Mouse (Mus musculus) T-helper 2 cell (primary cell): ENCODE data around the gene Intu.

ENCODE experiments used
- in situ Hi-C: fragments of 300-600 bp; cut with MboI, MseI; formaldehyde crosslinking; loops from one replicate; pipeline ENCODE4 v1.15.1; 2025; ENCODE audit warnings: high pct_unique_total_duplicates

Gene Intu

DNA sequence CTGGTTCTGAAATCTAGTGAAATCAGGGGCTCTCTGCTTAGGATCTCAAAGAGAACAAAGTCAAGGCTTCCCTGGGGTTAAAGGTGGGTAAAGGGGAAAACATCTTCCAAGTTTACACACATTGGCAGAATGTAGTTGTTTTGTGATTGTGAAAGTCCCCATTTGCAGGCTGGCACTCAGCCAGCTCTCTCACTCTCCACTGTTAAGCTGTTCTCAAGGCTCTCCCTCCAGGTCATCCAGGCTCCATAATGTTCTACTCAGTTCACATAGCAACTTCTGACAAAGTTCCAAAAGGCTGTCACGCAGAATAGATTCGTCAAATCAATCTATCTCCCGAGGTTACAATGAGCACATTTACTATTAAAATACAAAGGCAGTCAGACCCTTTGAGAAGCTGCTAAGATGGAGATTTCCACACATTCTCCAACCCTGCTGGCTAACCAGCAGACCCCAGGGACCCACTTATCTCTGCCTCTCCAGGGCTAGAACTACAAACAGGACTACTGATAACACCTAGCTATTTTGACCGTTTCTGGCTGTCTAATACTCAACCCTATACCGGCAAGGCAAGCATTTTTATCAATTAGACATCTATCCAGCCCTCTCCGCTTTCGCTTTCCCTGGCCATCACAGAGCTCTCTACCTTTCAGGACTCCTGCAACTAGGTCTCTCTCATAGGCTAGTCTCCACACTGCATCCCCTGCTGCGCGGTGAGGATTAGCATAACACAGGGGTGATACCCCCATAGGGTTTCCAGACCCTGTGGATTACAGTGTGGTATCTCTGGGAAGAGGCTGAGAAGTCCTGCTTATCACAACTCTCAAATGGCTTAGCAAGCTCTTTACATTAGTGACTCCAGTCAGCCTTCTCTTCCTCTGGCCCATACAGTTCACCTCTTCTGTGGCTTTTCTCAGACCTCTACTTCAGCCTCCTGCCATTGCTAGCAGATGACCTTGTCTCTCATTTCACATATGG lies 2.8 kb upstream of the Intu start:
- in situ Hi-C loops, result loop anchor here (5.0 to 25.0 kb wide), 3 partner anchors 209 to 834 kb away; no protein-coding TSS in a partner anchor

DNA sequence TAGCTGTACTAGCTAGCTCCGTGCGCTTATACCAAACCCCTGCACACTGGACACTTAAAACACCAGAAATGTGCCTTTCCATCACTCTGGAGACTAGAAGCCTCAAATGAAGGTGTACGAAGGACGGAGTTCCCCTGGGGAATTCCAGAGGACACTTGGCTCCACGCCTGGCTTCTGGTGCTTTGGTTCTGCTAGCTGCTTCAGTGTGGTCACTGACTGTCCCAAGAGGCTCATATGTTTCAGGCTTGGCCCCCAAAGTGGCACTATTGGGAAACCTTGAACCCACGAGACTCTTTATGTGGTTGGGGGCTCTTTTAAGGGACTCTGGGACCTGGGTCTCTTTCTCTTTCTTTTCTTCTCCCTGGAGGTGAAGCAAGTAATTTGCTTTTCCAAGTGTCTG lies 2.1 kb upstream of the Intu start:
- in situ Hi-C loops, result loop anchor here (5.0 to 25.0 kb wide), 3 partner anchors 208 to 833 kb away; no protein-coding TSS in a partner anchor

DNA sequence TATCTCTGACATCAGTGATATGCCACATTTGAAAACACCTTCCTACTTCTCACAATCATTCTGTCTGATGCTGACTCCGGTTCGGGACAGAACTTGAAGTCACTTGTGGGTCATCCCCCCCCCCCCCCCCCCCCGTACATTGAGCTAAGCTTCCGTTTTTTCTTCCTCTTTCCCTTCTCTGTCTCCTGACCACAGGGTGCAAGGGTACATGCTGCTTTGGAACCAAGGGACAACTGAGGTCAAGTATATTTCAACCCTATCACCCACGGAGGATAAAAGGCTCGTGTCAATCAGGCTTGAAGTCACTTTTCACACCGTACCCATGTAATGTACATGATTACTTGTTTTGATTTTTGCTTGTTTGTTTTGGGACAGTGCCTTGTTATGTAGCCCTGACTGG lies 241 bp upstream of the Intu start:
- in situ Hi-C loops, result loop anchor here (25.0 kb wide), 2 partner anchors 431 to 831 kb away; no protein-coding TSS in a partner anchor

DNA sequence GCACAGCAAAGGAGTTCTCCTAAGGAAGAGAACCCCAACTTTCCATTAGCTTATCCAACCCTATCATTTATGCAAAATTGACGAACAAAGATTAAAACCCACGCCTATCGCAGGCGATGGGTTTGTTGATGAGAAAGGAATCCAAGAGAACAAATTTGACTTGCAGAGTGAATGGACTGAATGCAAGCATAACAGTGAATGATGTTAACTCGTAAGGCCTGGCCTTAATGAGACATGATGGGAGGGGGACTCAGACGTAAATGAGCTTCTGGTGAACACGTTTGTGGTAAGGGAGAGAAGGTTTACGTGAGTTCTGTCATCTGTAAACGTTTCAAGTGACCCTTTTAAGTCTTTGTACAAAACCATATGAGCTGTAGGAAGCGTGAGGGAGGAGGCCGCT lies 1.2 kb downstream of the Intu start:
- in situ Hi-C loops, result loop anchor here (25.0 kb wide), 2 partner anchors 430 to 830 kb away; no protein-coding TSS in a partner anchor

DNA sequence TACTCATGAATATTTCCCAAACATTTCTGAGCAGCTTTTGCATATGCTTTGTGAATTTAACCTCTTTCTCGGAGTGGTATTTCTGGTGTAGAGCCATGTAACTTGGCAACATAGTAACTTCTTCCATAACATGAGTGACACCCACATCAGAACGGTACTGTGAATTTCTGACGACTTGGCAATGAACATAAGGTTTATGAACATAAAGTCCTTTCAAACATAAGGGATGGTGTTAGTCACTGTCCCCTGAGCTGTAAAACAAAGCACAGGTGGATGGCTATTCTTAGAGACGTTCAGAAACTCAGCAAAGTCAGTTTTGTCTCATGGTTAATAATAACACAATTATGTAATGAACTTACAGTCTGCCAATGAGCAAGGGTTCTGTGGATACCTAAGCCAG lies 3.1 kb downstream of the Intu start:
- in situ Hi-C loops, result loop anchor here (25.0 kb wide), 2 partner anchors 428 to 828 kb away; no protein-coding TSS in a partner anchor

DNA sequence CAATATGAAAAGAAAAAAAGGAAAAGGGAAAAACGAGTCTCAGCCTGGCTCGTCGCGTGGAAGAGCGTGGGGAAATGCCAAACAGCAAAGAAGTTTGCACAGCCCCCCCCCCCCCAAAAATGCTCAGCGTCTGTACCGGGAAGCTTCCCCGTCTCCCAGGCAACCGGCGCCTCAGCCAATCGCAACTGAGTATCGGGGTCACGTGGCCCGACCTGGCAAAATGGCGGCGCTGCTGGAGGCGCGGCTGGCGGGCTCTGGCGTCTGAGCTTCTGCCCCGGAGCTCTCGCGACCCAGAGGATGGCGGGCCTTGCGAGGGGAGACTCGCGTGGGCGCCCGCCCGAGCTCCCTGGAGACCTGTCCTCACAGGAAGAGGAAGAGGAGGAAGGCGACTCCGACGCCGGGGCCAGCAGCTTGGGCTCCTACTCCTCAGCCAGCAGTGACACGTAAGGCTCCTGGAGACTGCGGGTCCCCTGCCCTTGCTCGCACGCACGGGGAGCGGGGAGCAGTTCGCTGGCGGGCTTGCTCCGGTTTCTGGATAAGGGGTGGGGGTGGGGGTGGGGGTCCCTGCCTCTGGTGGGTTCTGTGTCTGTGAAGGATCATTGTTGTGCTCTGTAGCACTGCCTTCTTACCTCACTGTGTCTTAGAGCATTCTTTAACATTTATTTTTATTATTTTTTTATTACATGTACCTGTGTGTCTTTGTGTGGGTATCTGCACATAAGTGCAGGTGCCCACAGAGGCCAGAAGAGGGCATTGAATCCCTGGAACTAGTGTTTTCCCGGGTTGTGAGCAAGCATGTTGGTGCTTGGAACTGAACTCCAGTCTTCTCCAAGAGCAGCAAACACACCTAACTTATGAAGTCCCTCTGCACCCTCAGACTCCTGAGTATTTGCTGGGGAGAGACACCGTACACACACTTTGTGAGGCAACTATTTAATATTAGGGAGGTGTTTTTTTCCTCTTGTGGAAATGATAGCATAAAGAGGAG lies 9.8 kb downstream of the Intu start:
- in situ Hi-C loops, result loop anchor here (10.0 to 25.0 kb wide), 3 partner anchors 224 to 821 kb away; no protein-coding TSS in a partner anchor

DNA sequence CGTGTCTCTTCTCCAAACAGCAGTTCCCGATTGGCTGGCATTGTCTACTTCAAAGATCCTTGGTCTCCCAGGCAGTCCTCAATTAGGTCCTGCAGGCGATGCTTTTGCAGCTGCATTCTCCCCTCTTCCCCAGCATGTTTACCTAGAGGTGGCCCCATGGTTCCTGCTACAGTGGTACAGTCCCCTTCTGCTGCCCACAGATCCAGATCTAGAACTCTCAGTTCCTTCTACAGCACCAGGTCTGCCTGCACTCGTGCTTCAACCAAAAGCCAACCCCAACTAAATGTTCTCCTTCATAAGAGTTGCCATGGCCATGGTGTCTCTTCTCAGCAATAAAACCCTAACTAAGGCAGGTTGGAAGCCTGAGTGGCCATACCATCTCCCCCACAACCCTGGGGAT lies 15.5 kb downstream of the Intu start:
- in situ Hi-C loops, result loop anchor here (5.0 to 25.0 kb wide), 4 partner anchors 106 to 816 kb away; no protein-coding TSS in a partner anchor

DNA sequence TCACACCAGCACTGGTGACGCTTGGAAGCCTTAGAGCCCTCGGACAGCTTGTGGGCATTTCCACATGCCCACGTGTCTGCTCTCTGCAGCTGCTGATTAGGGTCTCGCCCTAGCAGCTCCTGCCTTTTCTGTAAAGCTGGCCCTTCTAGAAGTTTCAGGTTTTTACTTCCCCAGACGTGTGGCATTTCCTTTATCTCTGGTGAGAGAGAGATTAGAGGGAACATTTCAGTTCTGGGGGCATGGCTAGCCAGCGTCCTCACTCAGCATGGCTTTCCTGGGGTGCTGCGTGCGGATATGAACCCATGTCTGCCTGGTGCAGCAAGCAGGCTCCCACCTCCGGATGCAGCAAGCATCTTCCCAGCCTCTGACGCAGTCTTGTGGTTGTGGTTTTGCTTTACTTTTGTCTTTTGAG lies 121.9 kb downstream of the Intu start:
- in situ Hi-C loops, result loop anchor here (5.0 kb wide), 1 partner anchor 106 kb away; no protein-coding TSS in a partner anchor

DNA sequence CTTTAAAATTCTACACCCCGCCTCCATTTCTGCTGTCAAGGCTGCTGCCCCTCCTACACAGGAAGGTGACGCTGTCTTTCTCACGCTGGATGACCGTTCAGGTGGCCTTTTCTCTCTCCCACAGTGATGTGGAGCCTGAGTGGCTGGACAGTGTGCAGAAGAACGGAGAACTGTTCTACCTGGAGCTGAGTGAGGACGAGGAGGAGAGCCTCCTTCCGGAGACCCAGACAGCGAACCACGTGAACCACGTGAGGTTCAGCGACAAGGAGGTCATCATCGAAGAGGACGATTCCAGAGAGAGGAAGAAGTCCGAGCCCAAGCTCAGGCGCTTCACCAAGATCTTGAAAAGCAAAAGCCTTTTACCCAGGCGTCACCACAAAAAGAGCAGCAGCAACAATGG lies 122.5 kb downstream of the Intu start:
- in situ Hi-C loops, result loop anchor here (5.0 kb wide), 1 partner anchor 106 kb away; no protein-coding TSS in a partner anchor

DNA sequence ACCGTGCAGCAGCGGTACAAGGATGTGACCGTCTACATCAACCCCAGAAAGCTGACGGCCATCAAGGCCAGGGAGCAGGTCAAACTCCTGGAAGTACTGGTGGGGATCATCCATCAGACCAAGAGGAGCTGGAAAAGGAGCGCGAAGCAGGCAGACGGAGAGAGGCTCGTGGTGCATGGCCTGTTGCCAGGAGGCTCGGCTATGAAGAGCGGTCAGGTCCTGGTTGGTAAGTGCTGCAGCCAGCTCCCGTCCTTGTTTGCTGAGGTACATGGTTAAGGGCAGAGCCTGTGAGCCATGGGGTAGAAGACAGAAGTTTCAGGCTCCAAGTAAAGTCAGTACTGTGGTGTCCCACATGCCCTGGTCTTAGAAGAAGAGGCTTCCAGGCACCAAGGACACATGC lies 122.9 kb downstream of the Intu start:
- in situ Hi-C loops, result loop anchor here (5.0 kb wide), 1 partner anchor 107 kb away; no protein-coding TSS in a partner anchor

DNA sequence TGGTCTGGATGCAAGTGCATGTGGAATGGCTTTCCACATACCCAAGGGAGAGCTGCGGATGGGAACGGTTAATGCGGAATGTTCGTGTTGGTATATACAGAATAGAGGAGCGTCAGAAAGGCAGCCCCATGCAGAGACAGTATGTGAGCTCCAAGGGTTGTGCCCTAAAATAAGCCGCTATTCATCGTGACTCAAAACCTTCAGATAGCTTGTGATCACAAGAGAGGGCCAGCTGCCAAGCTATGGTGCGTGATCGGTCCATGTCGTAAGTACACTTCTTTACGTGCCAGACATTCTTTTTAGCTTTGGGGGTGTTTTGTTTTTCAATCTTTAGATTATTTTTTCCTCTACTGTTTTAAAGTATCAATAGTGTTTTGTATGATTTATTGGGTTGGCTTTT lies 124.5 kb downstream of the Intu start:
- in situ Hi-C loops, result no loop called here

DNA sequence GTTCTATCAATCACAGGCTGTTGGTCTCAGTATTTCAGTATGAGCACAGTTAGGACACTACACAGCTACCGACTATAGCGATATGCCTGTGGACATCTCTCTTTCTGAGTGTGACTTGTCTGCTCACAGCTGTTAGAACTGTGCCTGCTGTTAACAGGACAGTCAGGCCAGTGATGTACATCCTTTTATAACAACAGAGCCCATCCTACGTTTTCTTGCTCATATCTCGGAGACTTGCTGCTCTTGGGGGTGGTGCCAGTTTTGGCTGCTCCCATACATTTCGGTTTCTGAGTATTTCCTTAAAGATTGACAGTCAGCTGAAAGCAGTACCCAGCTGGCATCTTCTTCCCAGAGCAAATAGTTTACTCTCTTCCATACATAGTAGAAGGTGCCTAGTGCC lies 125.3 kb downstream of the Intu start:
- in situ Hi-C loops, result no loop called here

DNA sequence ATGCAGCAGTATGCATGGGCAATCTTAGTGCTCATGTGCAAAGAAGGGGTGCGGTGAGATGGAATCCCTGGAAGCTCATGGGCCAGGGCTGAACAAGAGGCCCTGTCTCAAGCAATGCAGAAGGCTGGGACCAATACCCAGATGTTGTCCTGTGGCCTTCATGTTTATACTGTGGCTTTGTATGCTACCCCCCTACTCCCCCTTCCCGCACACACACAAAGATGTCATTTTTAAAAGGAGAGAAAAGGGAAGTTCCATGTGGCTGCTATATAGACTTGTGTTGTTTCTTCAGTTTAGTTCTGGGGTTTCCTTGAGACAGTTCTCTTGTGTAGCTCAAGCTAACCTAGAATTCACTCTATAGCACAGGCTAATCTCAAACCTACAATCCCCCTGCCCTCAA lies 129.1 kb downstream of the Intu start:
- in situ Hi-C loops, result loop anchor here (10.0 kb wide), 1 partner anchor 575 kb away; no protein-coding TSS in a partner anchor

DNA sequence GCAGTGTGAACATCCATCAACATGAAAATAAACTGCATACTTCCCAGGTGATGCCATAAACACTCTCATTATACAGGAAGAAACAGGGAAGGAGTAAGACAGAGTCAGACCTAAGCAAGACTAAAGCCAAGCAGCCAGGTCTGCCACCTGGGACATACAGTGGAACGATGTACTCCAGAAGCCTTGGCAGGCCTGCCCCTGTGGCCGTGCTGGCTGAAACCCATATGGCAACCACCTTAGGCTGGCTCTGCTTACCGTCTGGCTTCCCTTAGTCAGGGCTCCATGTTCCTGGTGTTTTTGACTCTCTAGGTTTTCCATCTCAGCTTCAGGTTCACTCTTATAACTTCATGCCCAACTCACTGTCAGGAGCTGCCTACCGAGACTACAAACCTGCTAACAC lies 135.0 kb downstream of the Intu start:
- in situ Hi-C loops, result loop anchor here (10.0 kb wide), 1 partner anchor 581 kb away; no protein-coding TSS in a partner anchor

DNA sequence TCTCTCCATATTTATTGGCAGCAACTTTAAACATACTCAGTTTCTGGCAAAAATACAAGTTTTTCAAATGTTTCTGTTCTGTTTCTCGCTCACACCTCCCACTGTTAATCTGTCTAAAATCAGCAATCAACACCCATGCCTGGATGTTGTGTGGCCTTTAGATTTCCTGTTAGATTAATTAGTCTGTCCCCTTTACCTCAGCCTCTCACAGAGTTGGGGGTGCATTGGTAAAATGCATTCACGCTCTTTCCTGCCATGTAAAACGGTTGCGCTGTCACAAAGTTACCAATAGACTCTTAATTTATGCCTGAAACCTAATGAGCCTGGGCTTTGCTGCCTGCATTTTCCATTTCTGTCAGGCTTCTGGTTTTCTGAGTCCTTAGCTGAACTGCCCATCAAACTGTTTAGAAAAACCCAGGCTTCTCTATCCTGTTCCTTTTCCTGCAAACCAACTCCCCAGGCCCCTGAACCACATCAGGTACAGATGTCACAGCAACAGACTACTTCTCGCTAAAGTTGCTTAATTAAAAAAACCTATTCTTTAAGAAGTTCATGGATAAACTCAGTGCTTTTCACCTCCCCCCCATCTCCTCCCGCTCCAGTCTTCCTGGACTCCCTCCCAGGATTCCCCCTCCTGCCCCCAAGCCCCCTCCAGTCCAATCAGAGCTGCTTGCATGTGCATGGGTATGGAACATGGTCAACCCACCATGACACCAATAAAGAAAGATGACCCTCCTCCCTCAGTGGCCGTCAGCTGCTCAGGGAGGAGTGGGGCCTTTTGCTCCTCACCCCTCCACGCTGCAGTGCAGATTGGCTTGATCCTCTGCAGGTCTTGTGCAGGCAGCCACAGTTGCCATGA lies 136.0 kb downstream of the Intu start:
- in situ Hi-C loops, result loop anchor here (10.0 kb wide), 1 partner anchor 582 kb away; no protein-coding TSS in a partner anchor

DNA sequence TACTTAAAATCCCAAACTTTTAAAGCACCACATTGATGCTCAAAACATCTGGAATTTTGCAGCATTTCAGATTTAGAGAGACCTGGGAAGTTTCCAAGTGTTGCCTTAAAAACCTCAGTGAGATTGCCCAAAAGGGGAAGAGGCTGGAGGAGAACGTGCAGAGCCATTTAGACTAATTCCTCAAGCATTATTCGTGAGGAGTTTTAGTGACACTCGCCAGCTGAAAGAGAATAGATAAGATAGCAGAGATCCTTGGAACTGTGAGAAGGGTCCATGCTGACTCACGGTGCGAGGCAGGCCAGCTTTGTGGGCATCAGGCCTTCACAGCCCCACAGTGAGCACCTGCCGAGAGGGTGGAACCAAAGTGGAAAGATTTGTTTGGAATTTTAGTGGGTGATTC lies 137.8 kb downstream of the Intu start:
- in situ Hi-C loops, result loop anchor here (10.0 kb wide), 1 partner anchor 584 kb away; no protein-coding TSS in a partner anchor

DNA sequence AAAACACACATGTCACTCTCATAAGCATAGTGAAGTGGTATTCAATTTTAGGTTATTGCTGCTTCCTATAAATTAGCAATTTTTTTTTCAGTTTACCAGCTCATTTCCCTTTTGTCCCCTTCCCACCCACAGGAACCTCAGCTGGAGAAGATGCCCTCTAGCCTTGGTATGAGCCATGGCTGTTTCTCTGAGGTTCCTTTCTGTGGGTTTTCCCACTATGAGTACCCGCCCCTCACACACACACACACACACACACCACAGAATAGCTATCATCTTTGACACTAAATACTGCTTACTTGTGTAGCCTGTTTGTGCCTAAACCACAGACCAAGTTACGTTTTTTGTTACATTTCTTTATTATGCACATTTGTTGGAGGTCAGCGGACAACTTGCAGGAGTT lies 138.3 kb downstream of the Intu start:
- in situ Hi-C loops, result loop anchor here (10.0 kb wide), 1 partner anchor 585 kb away; no protein-coding TSS in a partner anchor

DNA sequence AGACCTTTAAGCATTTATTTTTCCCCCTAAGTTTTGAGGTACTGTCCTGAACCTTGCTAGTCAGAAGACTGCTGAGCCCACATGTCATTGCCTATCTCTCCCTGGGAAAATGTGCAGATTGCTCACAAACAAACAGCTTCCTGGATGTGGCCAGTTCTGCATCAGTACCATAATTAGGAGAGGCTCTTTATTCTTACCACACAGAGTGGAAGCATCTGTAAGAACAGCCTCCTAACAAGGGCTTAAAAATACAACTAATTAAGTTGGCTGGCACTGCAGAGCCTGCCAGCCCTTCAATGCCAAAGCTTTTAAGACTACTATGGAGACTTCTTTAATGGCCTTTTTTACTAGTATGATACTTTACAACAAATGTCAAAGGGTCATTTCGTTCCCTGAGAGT lies 142.4 kb downstream of the Intu start:
- in situ Hi-C loops, result no loop called here

DNA sequence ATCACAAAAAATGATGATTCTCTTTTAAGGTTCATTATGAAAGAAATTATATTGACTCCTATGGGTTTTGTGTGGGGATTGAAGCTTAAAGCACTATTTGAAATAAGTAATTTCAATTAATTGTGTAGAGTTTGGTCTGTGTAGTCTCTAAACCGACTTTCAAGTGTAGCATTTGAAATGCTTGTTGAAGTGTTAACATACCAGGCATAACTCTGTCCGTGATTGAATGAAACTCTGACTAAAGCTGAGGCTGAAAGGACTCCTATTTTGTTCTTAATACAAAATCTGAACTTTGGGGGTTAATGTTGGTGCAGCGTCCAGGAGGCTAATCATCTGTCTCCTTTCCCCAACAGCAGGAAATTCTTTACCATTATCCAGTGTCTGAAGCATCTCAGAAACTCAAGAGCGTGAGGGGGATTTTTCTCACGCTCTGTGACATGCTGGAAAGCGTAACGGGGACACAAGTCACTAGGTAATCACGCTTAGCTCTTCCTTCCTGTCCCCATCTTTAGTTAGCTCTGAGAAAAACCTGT lies 143.9 kb downstream of the Intu start:
- in situ Hi-C loops, result no loop called here

DNA sequence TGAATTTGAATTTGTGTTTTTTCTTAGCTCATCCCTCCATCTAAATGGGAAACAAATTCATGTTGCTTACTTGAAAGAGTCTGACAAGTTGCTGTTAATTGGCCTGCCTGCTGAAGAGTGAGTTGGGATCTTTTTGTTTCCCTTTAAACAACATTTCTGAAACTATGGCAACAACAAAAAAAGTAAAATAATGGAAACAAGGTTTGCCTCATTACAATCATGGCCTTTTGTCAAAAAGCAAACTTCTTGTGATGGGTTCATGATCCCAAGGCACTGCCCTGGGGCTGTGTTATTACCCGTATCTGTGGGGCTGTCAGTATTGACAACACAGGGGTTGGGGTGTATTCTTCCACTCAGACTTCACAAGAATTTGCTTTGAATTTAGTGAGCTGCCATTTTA lies 147.8 kb downstream of the Intu start:
- in situ Hi-C loops, result no loop called here
